Mouse (Mus musculus): ENCODE measurements around the gene Zfp341.

GRCm38 (mm10) chr2:154646634-154647033, 33.5 kb downstream of the Zfp341 start:
- TF ChIP-seq ZNF384 (IDR thresholded peaks at IDR 0.05; ENCODE audit: low read depth, low read length) (no peak), CTCF (conservative IDR thresholded peaks at IDR 0.05 in 1 of 2, IDR thresholded peaks at IDR 0.05 in 1 of 2; ENCODE audit: low read depth in 2 of 2, low read length in 2 of 2) (peak in 1 of 2 experiments; percentile 58; a peak in 3 of 4 replicates), POLR2A (IDR thresholded peaks at IDR 0.05; ENCODE audit: low read depth, low read length) (no peak), HCFC1 (IDR thresholded peaks at IDR 0.05; ENCODE audit: low read depth, low read length) (no peak), EP300 (IDR thresholded peaks at IDR 0.05; ENCODE audit: low read length) (no peak), ZMIZ1 (IDR thresholded peaks at IDR 0.05; ENCODE audit: low read depth, low read length) (no peak), SIN3A (IDR thresholded peaks at IDR 0.05; ENCODE audit: low read length) (no peak), MXI1 (IDR thresholded peaks at IDR 0.05; ENCODE audit: low read depth, low read length) (no peak), POLR2AphosphoS2 (IDR thresholded peaks at IDR 0.05; ENCODE audit: low read depth, low read length) (no peak), USF2 (conservative IDR thresholded peaks at IDR 0.05; ENCODE audit: low read depth, low read length) (no peak), JUND (conservative IDR thresholded peaks at IDR 0.05; ENCODE audit: low read depth, low read length) (no peak), NRF1 (IDR thresholded peaks at IDR 0.05; ENCODE audit: low read depth, low read length) (no peak), ZKSCAN1 (IDR thresholded peaks at IDR 0.05; ENCODE audit: borderline replicate concordance, low read depth, low read length) (no peak), ZC3H11A (IDR thresholded peaks at IDR 0.05; ENCODE audit: low read depth, low read length) (no peak)

Measured in CH12.LX (cell line).